Comparison of ENCODE assay signal across 8 mouse cellular contexts in the genomic region with DNA sequence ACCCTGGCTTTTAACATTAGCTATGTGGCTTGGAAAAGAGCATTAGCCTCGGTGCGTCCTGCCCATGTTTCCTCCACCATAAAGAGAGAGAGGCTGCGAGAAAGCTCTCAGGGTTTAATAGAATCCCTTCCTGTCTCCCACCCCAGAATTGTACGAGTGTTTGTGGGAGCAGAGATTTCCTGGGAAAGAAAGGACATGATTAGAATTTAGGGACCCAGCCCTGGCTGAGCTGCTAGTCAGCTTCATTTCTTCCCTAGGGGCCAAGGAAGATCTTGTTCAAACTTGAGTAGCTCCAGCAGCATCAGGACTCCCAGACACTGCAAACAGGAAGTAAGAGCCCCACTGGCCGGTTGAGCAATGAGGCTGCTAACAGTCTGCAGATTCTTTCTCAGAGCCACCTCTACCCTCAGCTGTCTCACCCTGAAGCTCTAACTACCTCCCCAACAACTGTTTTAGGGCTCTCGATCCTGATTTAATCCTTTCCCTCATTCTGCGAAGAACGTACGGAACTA. TPM values are rescaled to one million over a fixed set of nuclear protein-coding genes. Genes with fewer than 3 reads are reported as not detected.
DNase-seq lines count a peak whose midpoint lies in the region; ATAC-seq and TF ChIP-seq lines count a peak whose summit lies in the region.

No protein-coding gene starts in this region.

- no peak for ATAC-seq in liver, embryonic 12.5 days
- ATAC-seq in forebrain, postnatal 0 days: no peak
- no peak for ATAC-seq in forebrain, embryonic 15.5 days (replicated peaks)

- H3K9me3 ChIP-seq in liver, embryonic 12.5 days (replicated peaks): no peaks in the 10 kb centered on the region
- H3K9me3 ChIP-seq in forebrain, postnatal 0 days (ENCODE audit: low read length): no peaks in the 10 kb centered on the region
- no peaks in the 10 kb centered on the region for H3K9me3 ChIP-seq in forebrain, embryonic 15.5 days

- peaks cover 29% of the 10 kb centered on the region for H3K4me1 ChIP-seq in kidney, adult 2 months (ENCODE audit: control insufficient read depth, insufficient read depth, low read length)
- H3K4me1 ChIP-seq in liver, embryonic 12.5 days: peaks cover 14% of the 10 kb centered on the region; the same call in 1 of the 2 replicates
- H3K4me1 ChIP-seq in forebrain, postnatal 0 days (ENCODE audit: insufficient read depth): no peaks in the 10 kb centered on the region
- no peaks in the 10 kb centered on the region for H3K4me1 ChIP-seq in forebrain, embryonic 15.5 days

- DNase-seq in kidney, adult 2 months: peak; percentile 54
- no peak for DNase-seq in kidney, adult 8-10 months
- DNase-seq in gastrocnemius, postnatal 14 days: peak; percentile 40
- DNase-seq in spleen, postnatal 10 days (ENCODE audit: low spot score in 2 of 2): peak; percentile 16 to 61
- DNase-seq in forebrain, postnatal 0 days: no peak
- DNase-seq in frontal cortex, adult 2 months (ENCODE audit: extremely low spot score in 1 of 2, low spot score in 1 of 2): no peak

- H3K36me3 ChIP-seq in kidney, adult 2 months (ENCODE audit: control insufficient read depth, insufficient read depth, low read length): peaks cover 17% of the 10 kb centered on the region; the same call in 1 of the 2 replicates
- H3K36me3 ChIP-seq in liver, embryonic 12.5 days: no peaks in the 10 kb centered on the region
- H3K36me3 ChIP-seq in forebrain, postnatal 0 days (ENCODE audit: insufficient read depth): no peaks in the 10 kb centered on the region
- no peaks in the 10 kb centered on the region for H3K36me3 ChIP-seq in forebrain, embryonic 15.5 days

- H3K4me3 ChIP-seq in kidney, adult 2 months (ENCODE audit: insufficient read depth, low read depth, low read length): no peak overlapping the region
- H3K4me3 ChIP-seq in liver, embryonic 12.5 days: no peak overlapping the region
- H3K4me3 ChIP-seq in forebrain, postnatal 0 days (ENCODE audit: low read depth, low read length): no peak overlapping the region
- no peak overlapping the region for H3K4me3 ChIP-seq in forebrain, embryonic 15.5 days

- TF ChIP-seq POLR2A in kidney, adult 2 months (IDR thresholded peaks at IDR 0.05; ENCODE audit: low read depth, low read length): no peak

- H3K27me3 ChIP-seq in kidney, adult 2 months (replicated peaks; ENCODE audit: control insufficient read depth, insufficient read depth, low read length): no peaks in the 10 kb centered on the region
- peaks cover 12% of the 10 kb centered on the region; the same call in 1 of the 2 replicates for H3K27me3 ChIP-seq in liver, embryonic 12.5 days (replicated peaks)
- H3K27me3 ChIP-seq in forebrain, postnatal 0 days (ENCODE audit: insufficient read depth, low read length): no peaks in the 10 kb centered on the region
- no peaks in the 10 kb centered on the region for H3K27me3 ChIP-seq in forebrain, embryonic 15.5 days

- TF ChIP-seq CTCF in kidney, adult 2 months (conservative IDR thresholded peaks at IDR 0.05; ENCODE audit: insufficient read depth, insufficient read length, low read depth, low read length): no peak
- no peak for TF ChIP-seq CTCF in forebrain, postnatal 0 days (IDR thresholded peaks at IDR 0.05; ENCODE audit: low read depth)

- H3K27ac ChIP-seq in kidney, adult 2 months (ENCODE audit: insufficient read depth, low read depth, low read length): peak overlapping the region; percentile 94
- H3K27ac ChIP-seq in liver, embryonic 12.5 days: no peak overlapping the region; the same call in 1 of the 2 replicates
- H3K27ac ChIP-seq in forebrain, postnatal 0 days (ENCODE audit: low read depth, low read length): no peak overlapping the region
- H3K27ac ChIP-seq in forebrain, embryonic 15.5 days (replicated peaks): no peak overlapping the region

- intact Hi-C loops in gastrocnemius, postnatal 14 days (cut with DNase I; ENCODE audit: low total_unique reads): no loop called here

- H3K9ac ChIP-seq in liver, embryonic 12.5 days: no peak overlapping the region
- no peak overlapping the region for H3K9ac ChIP-seq in forebrain, postnatal 0 days
- H3K9ac ChIP-seq in forebrain, embryonic 15.5 days (replicated peaks): no peak overlapping the region

- H3K4me2 ChIP-seq in liver, embryonic 12.5 days: peak overlapping the region; percentile 41
- H3K4me2 ChIP-seq in forebrain, postnatal 0 days (ENCODE audit: low read depth): no peak overlapping the region
- no peak overlapping the region for H3K4me2 ChIP-seq in forebrain, embryonic 15.5 days (replicated peaks)

- 46% methylated on average over 9 of the region's 9 CpGs for WGBS in kidney, adult 2 months
- WGBS in liver, embryonic 12.5 days (ENCODE audit: insufficient replicate concordance): 34% methylated on average over 9 of the region's 9 CpGs
- WGBS in forebrain, postnatal 0 days: 79% methylated on average over 9 of the region's 9 CpGs
- WGBS in forebrain, embryonic 15.5 days: 85% methylated on average over 9 of the region's 9 CpGs

RNA-seq across cellular contexts. Expression of gene Plau, which starts 9.2 kb away (rescaled TPM):
- polyA plus RNA-seq in kidney, adult 2 months (2012; rRNA removed): 261 and 276 TPM in 2 replicates
- total RNA-seq in gastrocnemius, postnatal 14 days (2021): 10 to 100 TPM; 29.4 to 31.5 TPM
- 0.49 TPM in 2 replicates for polyA plus RNA-seq in liver, embryonic 12.5 days (2016; fragmentation: Nextera tagmentation; extraction: Ambion mirVana)
- total RNA-seq in forebrain, postnatal 0 days (2014; rRNA removed): 0.62 and 1.1 TPM in 2 replicates
- 0.23 and 0.44 TPM in 2 replicates for polyA plus RNA-seq in forebrain, postnatal 0 days (2015; fragmentation: Nextera tagmentation; extraction: Ambion mirVana)
- 1.9 and 2.3 TPM in 2 replicates for polyA plus RNA-seq in frontal cortex, adult 2 months (2012; rRNA removed)
- polyA plus RNA-seq in forebrain, embryonic 15.5 days (2015; fragmentation: Nextera tagmentation; extraction: Ambion mirVana): 0.27 and 0.28 TPM in 2 replicates

RNA-seq across cellular contexts. Expression of gene Camk2g, which starts 51.7 kb away (rescaled TPM):
- polyA plus RNA-seq in kidney, adult 2 months (2012; rRNA removed): 15.4 and 16.0 TPM in 2 replicates
- total RNA-seq in gastrocnemius, postnatal 14 days (2021): 100 to 1,000 TPM; 114 to 117 TPM
- polyA plus RNA-seq in liver, embryonic 12.5 days (2016; fragmentation: Nextera tagmentation; extraction: Ambion mirVana): 13.2 and 15.6 TPM in 2 replicates
- total RNA-seq in forebrain, postnatal 0 days (2014; rRNA removed): 137 and 145 TPM in 2 replicates
- 165 and 231 TPM in 2 replicates for polyA plus RNA-seq in forebrain, postnatal 0 days (2015; fragmentation: Nextera tagmentation; extraction: Ambion mirVana)
- 201 and 208 TPM in 2 replicates for polyA plus RNA-seq in frontal cortex, adult 2 months (2012; rRNA removed)
- 86.8 and 95.6 TPM in 2 replicates for polyA plus RNA-seq in forebrain, embryonic 15.5 days (2015; fragmentation: Nextera tagmentation; extraction: Ambion mirVana)

Comparison
In these comparisons a context has a peak if more than half of its experiments do, and no peak if none do; other contexts are left out.
1. DNase-seq: peak in kidney, adult 2 months (single experiment), gastrocnemius, postnatal 14 days (single experiment) and spleen, postnatal 10 days (2 of 2); none in kidney, adult 8-10 months (0 of 2), forebrain, postnatal 0 days (single experiment) and frontal cortex, adult 2 months (0 of 2).
2. RNA of gene Plau, which starts 9.2 kb away (polyA plus RNA-seq): 261 to 276 TPM in kidney, adult 2 months; 1.9 to 2.3 TPM in frontal cortex, adult 2 months, 0.49 TPM in liver, embryonic 12.5 days, 0.23 to 0.44 TPM in forebrain, postnatal 0 days and 0.27 to 0.28 TPM in forebrain, embryonic 15.5 days; every median in the first group is over 10 times any median in the second.